Mouse (Mus musculus): ENCODE results near the gene P2ry1. TPM values are rescaled to one million over a fixed set of nuclear protein-coding genes. Genes with fewer than 3 reads are reported as not detected.

The P2ry1 gene
- total RNA-seq (2022): 10 to 100 TPM in 2 of 4 experiments, 1 to 10 TPM in 2; 7.3 to 11.8 (median 9.5) TPM

DNA sequence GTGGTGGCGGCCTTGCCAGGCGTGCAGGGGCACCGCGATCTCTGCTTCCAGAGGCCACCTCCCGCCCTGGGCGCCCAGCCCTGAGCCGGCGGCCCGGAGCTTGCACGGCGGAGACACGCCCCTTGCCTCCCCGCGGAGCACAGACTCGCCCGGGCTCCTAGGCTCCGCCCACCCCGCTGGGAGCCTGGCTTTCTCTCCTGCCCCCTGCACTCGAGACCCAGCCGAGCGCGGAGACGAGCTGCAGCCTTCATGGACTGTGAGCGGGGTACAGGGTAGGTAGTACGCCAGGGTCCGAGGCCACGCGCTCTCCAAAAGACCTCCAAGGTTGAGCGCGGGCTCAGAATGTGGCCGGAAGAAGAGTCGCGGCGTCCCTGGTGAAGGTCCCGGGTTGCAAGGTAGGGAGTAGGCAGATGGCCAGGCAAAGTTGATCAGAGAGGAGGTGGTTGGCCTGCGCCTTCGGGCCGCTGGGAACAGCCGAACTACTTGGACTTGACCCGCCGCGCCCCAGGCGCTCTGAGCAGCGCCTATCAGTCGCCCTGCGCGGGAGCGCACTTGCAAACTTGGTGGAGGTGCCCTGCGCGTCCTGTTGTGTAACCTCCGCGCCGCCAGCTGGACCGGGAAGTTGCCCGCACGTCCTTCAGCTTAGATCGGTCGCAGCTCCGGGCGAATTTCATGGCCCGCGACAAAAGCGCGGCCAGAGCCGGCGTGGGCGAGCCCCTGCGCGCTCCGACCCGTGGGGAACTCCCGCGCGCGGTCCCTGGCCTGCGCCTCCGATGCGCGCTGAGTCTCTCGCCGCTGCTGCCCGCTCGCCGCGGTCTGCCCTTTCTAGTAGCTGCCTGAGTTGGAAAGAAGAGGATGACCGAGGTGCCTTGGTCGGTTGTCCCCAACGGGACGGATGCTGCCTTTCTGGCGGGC, at the start of gene P2ry1:
Gene P2ry1 (plus strand): TSS at position 209 of the 915 bp plus-strand sequence.
- DNase-seq (ENCODE audit: low spot score in 2 of 2): peak; percentile 81 to 87

DNA sequence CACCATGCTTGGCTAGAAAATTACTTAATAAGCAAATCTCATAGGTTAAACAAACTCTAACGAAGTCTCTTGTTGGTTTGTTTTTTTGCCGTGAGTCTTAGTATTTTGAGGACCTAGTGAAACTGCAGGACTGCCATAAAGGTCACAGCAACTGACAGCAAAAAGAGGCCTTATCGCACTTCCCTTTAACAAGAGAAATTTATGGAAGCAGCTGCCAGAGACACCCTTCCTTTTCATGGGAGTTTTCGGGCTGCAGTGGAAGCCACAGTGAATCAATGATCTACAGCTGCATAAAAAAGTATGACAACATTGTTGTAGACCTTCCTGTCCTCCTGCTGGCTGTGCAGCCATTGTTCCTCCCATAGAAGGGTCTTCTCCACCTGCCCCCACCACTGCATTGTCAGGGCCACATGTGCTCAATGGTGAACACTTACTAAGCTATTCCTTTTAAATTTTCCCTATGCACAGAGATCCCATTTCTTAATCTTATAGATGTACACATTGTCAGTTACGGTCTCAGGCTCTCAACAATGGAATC, 49.3 kb upstream of the P2ry1 start:
- DNase-seq (ENCODE audit: low spot score in 2 of 2): no peak

DNA sequence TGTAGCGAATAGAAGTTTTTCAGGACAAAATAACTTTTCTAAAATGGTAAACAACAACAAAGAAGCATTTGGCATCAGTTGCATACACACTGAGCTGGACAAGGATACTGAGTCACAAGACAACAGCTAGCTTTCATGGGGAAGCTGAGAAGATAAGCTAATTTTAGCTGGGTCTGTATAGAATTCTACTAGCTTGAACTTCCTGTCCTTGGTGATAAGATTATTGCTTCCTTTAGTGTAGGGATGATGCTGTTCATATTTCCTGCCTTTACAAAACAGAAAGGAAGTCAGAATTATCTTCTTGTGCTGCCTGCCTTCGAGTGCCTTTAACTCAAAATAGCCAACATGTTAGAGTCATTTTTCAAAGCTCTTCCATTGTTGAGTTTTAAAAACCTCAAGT, 48.5 kb upstream of the P2ry1 start:
- no peak for DNase-seq (ENCODE audit: low spot score in 2 of 2)

DNA sequence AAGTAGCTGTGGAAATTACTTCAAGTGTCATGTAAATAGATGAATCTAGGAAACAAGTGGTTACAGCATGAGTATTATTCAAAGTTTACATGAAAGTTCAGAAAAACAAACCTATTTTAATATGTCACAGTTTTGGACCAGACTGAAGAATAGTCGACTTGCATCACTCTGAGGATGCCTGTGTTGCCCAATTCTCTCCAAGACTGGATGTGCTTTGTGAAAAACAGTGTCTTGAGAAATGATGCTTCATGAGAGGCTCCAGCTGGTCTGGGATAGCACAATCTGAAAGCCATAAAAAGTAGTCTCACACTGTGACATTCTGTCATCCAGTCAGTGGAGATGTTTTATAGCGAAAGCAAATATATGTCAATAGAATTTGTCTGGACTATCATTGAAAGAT, 43.8 kb upstream of the P2ry1 start:
- DNase-seq (ENCODE audit: low spot score in 2 of 2): no peak

DNA sequence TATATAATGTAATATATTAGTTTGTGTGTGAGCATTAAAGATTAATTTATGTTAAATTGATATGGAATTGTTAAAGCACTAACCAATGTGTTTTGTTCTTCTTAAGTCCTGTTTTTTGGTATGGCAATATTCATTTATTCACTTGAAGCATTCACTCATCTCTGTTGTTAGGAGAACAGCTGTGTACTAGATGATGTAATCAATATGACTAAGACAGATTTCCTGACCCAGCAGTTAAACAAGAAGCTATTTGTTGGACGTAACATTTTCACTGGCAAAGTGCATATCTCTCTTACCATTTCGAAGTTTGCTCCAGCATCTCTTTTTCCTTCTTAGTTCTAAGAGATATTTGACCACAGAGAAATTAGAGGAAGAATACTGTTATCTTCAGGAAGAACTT, 37.5 kb upstream of the P2ry1 start:
- no peak for DNase-seq (ENCODE audit: low spot score in 2 of 2)

DNA sequence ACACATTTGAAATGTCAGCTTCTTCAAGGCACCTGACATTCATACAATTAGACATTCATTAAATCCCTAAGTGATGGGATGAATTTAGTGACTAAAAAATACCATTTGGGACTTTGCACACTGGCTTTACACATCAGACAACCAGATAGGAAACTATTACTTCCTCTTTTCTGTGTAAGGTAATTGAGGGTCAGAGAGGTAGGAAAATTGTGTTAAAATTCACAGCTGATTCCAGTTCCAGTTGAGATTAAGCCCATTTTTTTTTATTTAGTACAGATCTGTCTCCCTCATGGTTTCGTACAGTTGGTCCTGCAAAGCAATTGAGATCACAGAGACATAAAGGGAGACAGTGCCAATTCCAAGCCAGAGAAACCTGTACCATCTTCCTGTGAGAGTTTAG, 27.7 kb upstream of the P2ry1 start:
- DNase-seq (ENCODE audit: low spot score in 2 of 2): no peak

DNA sequence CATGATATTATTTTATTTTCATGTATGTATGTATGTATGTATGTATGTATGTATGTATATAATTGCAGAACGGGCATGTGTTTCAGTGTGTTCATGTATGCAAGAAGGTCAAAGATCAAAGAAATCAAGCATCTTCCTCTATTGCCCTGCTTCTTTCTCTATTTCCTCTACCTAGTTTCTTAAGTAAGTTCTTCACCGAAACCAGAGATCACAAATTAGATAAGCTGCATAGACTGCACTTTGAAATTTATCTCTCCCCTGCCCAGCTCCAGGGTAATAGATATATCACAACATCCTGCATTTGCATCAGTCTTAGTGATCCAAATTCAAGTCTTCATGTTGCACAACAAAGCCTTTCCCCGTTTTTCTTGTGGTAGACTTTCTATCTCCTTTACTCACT, 20.5 kb upstream of the P2ry1 start:
- DNase-seq (ENCODE audit: low spot score in 2 of 2): no peak

DNA sequence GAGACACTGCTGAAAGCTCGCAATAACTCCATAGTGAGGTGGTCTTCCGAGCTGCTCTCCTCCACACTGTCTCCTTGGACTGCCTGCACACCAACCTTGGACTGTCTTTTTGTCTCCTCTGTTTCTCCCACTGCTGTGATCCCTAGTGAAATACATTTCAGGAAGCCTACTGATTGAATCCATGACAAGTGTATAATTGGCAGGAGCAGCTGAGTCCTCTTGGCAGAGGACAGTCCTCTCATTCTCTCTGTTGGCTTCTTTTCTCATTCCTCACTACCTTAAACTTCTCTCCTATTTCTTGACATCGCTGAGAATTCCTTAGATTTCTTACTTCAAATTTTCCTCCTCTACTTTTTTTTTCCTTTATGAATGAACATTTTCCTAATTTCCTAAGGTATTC, 4.5 kb upstream of the P2ry1 start:
- no peak for DNase-seq (ENCODE audit: low spot score in 2 of 2)

DNA sequence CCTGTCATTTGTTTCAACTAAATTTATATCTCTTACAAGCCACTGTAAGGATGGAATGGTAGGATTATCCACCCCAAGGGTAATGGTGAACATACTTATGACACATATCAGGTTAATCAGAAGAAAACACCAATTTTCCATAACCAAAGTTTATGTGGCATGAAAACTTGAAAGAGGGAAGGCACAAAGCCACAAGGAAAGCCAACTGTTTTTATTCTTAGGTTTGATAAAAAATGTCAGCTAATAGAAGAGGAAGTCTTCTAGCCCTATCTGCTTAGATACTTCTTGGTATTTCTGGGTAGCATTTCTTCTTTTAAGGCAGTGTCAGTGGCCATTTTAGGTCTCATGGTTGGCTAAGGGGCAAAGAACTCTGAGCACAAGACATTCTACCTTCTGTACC, 2.9 kb upstream of the P2ry1 start:
- DNase-seq (ENCODE audit: low spot score in 2 of 2): no peak

DNA sequence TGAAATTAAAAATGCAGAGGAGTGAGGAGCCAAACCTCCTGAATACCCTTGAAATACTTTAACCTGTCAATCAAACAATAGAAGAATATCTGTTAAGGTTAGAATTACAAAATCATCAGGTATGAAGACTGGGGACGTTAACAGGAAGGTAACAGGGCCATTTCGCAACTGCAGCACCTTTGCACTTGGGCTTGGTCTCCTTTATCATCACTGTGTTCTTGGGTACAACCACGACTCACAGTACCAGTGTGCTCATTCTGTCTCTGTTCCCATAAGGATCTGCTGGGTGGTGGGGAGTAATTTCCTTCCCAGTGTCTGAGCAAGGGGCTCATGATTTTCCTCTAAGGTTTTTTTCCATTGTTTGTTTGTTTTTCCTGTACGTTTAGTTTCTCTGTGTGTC, 1.8 kb upstream of the P2ry1 start:
- no peak for DNase-seq (ENCODE audit: low spot score in 2 of 2)

DNA sequence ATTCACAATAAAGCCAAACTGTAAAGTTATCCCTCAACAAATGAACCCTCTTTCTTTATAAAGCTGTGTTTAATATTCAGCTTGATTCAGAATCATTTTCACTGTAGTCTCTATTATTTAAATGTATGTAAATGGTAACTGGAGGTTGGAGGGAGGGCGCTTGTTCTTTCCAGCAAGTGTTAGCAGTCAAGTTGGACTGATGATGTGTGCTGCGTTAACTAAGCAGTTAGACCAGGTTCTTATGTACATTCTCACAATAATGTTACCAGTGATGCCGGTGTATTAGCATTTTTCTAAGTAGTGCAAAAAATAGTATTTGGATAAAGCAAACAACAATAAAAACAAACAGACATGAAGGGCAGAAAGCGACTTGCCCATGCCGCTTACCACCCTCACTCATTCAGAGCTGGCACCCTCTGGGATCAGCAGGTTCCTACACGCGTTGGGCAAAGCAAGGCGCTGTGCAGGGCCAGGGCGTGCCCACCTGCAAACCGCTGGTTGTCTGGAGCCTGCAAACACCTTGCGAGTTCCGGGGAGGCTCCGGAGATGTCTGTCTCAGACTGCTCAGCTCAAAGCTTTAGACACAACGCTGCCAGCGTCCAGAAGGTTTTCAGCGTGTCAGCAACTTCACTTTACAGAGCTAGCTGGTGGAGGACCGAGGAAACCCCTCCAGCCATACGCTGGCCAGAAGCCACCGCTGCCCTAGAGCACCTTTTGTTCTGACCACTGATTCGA, 576 bp upstream of the P2ry1 start:
- no peak for DNase-seq (ENCODE audit: low spot score in 2 of 2)

DNA sequence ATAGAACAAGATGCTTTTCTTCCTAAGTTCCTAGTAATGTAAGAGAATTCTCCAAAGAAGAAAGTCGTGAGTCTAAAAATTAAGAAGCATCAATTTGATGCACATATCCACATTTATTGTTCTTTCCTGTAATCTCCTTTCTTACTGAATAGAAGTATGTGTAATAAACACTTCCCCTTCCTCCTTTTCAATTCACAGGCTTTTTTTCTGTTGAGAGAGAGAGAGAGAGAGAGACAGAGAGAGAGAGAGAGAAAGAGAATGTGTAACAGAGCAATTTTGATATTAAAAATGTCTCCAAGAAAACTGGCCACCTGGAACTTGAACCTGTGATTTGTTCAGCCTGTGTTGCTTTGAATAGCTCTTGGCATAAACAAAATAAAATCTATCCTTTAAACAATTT, 2.0 kb downstream of the P2ry1 start:
- no peak for DNase-seq (ENCODE audit: low spot score in 2 of 2)

DNA sequence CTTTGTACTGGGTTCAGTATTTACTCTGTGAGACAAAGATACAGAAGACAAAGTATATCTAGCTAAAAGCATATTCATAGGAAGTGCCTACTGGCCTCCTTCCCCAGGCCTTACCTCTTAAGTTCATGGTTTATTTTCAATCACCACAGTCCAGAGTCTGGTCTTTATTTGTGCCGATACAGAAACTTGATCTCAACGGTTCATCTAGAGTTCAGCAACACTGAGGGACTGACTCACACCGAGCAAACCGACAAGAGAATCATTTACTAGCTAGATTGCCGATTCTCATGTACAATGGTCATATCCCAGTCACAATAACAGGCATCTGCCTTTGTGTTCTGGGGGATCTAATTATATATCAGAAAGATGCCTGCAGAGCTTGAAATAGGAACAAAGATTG, 9.1 kb downstream of the P2ry1 start:
- no peak for DNase-seq (ENCODE audit: low spot score in 2 of 2)

DNA sequence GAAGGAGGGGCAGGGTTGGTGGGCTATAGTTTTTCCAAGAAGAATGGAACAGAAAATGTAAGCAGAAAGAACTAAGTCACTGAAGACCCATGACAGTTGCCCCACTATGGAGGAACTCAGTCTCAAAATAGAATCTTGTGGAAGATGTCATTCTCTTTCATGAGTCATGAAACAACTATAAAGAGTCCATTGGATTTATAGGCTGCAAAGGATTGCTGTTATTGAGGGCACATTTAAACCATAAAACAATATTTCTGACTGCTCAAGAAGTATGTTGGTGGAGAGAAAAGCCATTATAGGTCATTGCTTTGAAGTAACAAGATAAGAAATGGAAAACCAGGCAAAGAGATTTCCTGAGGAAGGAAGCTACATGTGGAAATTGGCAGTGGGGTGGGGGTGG, 10.0 kb downstream of the P2ry1 start:
- no peak for DNase-seq (ENCODE audit: low spot score in 2 of 2)

DNA sequence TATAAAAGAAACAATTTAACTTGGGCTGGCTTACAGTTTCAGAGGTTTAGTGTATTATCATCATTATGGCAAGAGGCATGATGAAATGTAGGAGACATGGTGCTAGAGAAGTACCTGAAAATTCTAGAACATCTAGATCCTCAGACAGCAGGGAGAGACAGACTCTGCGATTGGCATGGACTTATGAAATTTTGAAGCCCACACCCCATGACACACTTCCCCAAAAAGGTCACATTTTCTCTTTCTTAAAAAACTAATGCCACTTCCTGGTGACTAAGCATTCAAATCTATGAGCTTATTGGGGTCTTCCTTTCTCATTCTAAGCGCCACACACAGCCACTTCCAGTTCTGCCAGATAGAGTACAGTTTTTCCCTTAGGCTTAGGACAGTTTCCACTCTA, 14.1 kb downstream of the P2ry1 start:
- no peak for DNase-seq (ENCODE audit: low spot score in 2 of 2)

DNA sequence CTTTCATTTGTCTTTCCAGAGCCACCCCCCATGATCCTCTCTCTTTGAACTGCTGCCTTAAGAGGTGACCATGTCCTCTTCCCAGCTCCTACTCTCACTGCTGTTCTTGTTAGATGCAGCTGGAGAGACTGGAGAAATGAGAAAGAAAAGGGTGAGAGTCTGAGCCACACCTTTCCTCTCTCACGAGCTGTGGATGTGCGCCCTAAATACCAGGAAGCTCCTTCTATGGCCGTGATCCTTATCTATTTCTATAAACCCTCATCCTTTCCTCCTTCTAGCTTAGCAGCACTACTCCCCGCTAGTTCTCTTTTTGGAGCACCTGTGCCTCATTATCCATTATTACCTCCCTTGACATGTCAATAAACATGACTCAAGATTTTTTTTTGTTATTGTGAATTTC, 29.5 kb downstream of the P2ry1 start:
- DNase-seq (ENCODE audit: low spot score in 2 of 2): no peak

DNA sequence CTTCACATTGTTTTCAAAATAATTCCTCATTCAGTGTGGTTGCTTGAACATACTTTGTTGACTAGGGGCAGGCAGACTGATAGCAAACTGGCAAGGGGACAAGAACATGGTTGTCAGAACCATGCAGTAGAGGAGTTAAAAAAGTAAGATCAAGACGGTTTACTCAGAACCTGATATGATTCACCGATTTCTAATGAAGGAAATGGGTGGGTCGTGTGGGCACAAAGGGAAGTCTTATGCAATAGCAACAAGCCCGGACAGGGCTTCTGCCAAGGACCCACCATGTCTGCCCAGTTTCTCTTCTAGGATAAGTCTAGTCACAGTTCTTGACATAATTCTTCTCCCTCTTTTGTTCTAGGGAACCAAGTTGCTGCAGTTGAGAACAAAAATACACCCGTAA, 33.0 kb downstream of the P2ry1 start:
- DNase-seq (ENCODE audit: low spot score in 2 of 2): no peak

DNA sequence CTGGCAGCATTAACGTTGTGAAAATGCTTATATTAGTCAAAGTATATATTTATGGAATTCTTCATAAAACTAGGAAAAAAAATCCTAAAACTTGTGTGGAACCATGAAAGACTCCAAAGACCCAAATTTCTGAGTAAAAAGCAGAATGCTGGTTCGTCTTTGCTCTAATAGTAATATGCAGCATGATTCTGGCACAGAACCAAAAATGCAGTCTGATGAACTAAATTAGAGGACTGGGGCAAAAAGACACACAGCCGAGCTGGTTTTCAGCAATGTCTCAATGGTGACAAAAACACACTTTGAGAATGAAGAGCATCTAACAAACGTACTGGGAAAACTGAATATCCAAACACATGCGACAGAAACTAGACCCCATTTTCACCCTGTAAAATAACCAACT, 37.3 kb downstream of the P2ry1 start:
- DNase-seq (ENCODE audit: low spot score in 2 of 2): no peak

DNA sequence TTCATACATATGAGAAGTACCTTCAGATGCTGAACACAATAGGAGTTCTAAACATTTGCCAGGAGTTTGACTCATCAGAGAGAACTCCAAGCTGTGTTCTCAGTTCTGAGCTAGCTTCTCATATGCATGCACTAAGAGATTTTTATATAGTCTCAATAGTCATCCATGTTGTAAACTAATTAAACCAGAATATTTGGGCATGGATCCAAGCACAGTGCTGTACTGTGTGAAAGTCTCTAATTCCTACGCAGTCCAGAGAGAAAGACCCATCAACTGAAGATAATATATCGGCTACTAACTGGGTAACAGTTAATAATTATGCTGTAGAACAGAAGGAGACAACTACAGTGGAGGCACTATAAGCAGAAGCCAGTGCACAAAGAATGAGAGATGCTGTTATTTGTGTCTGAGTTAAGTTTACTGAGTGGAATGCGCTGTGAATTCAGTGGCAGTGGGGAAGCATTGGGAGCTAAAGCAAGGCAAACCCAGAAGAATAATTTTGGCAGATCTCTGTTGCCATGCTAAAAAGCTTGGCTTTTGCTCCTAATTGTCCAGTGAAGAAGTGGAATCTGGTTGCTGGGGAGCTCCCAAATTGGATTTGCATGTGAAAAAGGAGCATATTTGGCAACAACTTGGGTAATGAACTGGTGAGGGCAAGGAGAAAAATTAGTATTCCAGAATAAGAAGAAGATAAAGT, 47.5 kb downstream of the P2ry1 start:
- no peak for DNase-seq (ENCODE audit: low spot score in 2 of 2)

Measured in gastrocnemius, adult 8-10 months (tissue).